Mouse (Mus musculus): Measurements from ENCODE around the gene Rpn2. TPM values are rescaled to one million over a fixed set of nuclear protein-coding genes. Genes with fewer than 3 reads are reported as not detected.

Gene Rpn2
- polyA plus RNA-seq, 1 experiment from 2014 or later, result 86.1 TPM

GRCm38 (mm10) chr2:157287542-157287941 is 8.7 kb downstream of the Rpn2 start:
- Histone ChIP-seq H3K9me3 (ENCODE audit: low read length) (no peaks in the 10 kb centered on the region), H3K4me3 (ENCODE audit: low read depth, low read length) (no peak overlapping the region), H3K4me2 (ENCODE audit: low read depth, low read length) (no peak overlapping the region), H3K9ac (replicated peaks) (no peak overlapping the region), H3K4me1 (ENCODE audit: insufficient read depth) (no peaks in the 10 kb centered on the region), H3K27me3 (ENCODE audit: insufficient read depth, low read length) (no peaks in the 10 kb centered on the region), H3K27ac (ENCODE audit: low read depth) (no peak overlapping the region), H3K36me3 (replicated peaks; ENCODE audit: insufficient read depth, low read length) (peaks cover 66% of the 10 kb centered on the region)
- TF ChIP-seq CTCF (IDR thresholded peaks at IDR 0.05; ENCODE audit: low read depth) (peak; percentile 71), EP300 (IDR thresholded peaks at IDR 0.05; ENCODE audit: low read depth) (no peak)
- peak; percentile 27 for DNase-seq
- 22% methylated on average over 3 of the region's 3 CpGs for WGBS (ENCODE audit: insufficient replicate concordance)
- ATAC-seq, result no peak

GRCm38 (mm10) chr2:157288996-157289395 is 10.2 kb downstream of the Rpn2 start:
- Histone ChIP-seq H3K9ac (replicated peaks) (no peak overlapping the region), H3K9me3 (ENCODE audit: low read length) (no peaks in the 10 kb centered on the region), H3K4me3 (ENCODE audit: low read depth, low read length) (no peak overlapping the region), H3K27me3 (ENCODE audit: insufficient read depth, low read length) (no peaks in the 10 kb centered on the region), H3K27ac (ENCODE audit: low read depth) (no peak overlapping the region), H3K4me1 (ENCODE audit: insufficient read depth) (no peaks in the 10 kb centered on the region), H3K4me2 (ENCODE audit: low read depth, low read length) (no peak overlapping the region), H3K36me3 (replicated peaks; ENCODE audit: insufficient read depth, low read length) (peaks cover 73% of the 10 kb centered on the region)
- ATAC-seq, result peak; percentile 51
- no peak for DNase-seq
- TF ChIP-seq EP300 (IDR thresholded peaks at IDR 0.05; ENCODE audit: low read depth), result 0 out of 2 replicates have a peak, but pooled peaks have one; percentile 48
- TF ChIP-seq CTCF (IDR thresholded peaks at IDR 0.05; ENCODE audit: low read depth), result no peak
- 68% methylated on average over 5 of the region's 5 CpGs for WGBS (ENCODE audit: insufficient replicate concordance)

- Histone ChIP-seq H3K4me3 (ENCODE audit: low read depth, low read length) (no peak overlapping the region), H3K9ac (replicated peaks) (no peak overlapping the region), H3K27me3 (ENCODE audit: insufficient read depth, low read length) (no peaks in the 10 kb centered on the region), H3K4me1 (ENCODE audit: insufficient read depth) (no peaks in the 10 kb centered on the region), H3K27ac (ENCODE audit: low read depth) (no peak overlapping the region), H3K9me3 (ENCODE audit: low read length) (no peaks in the 10 kb centered on the region), H3K36me3 (replicated peaks; ENCODE audit: insufficient read depth, low read length) (peaks cover 84% of the 10 kb centered on the region), H3K4me2 (ENCODE audit: low read depth, low read length) (no peak overlapping the region)
- DNase-seq (peak; percentile 77), ATAC-seq (no peak)
- TF ChIP-seq CTCF (IDR thresholded peaks at IDR 0.05; ENCODE audit: low read depth), result peak; percentile 85
- no peak for TF ChIP-seq EP300 (IDR thresholded peaks at IDR 0.05; ENCODE audit: low read depth)
- WGBS (ENCODE audit: insufficient replicate concordance), result 23% methylated on average over 2 of the region's 2 CpGs
Observed at GRCm38 (mm10) chr2:157292093-157292492, 13.3 kb downstream of the Rpn2 start.

- Histone ChIP-seq H3K27ac (ENCODE audit: low read depth) (no peak overlapping the region), H3K9me3 (ENCODE audit: low read length) (no peaks in the 10 kb centered on the region), H3K4me3 (ENCODE audit: low read depth, low read length) (no peak overlapping the region), H3K4me1 (ENCODE audit: insufficient read depth) (no peaks in the 10 kb centered on the region), H3K4me2 (ENCODE audit: low read depth, low read length) (no peak overlapping the region), H3K9ac (replicated peaks) (no peak overlapping the region), H3K27me3 (ENCODE audit: insufficient read depth, low read length) (no peaks in the 10 kb centered on the region), H3K36me3 (replicated peaks; ENCODE audit: insufficient read depth, low read length) (peaks cover 86% of the 10 kb centered on the region)
- 82% methylated on average over 7 of the region's 7 CpGs for WGBS (ENCODE audit: insufficient replicate concordance)
- DNase-seq, result no peak
- ATAC-seq, result no peak
- TF ChIP-seq CTCF (IDR thresholded peaks at IDR 0.05; ENCODE audit: low read depth) (no peak), EP300 (IDR thresholded peaks at IDR 0.05; ENCODE audit: low read depth) (no peak)
Observed at GRCm38 (mm10) chr2:157296105-157296689, 17.4 kb downstream of the Rpn2 start.

- WGBS (ENCODE audit: insufficient replicate concordance), result 87% methylated on average over 6 of the region's 6 CpGs
- TF ChIP-seq CTCF (IDR thresholded peaks at IDR 0.05; ENCODE audit: low read depth), result no peak
- no peak for TF ChIP-seq EP300 (IDR thresholded peaks at IDR 0.05; ENCODE audit: low read depth)
- no peaks in the 10 kb centered on the region for H3K27me3 ChIP-seq (ENCODE audit: insufficient read depth, low read length)
- DNase-seq (no peak), ATAC-seq (no peak)
- no peaks in the 10 kb centered on the region for H3K9me3 ChIP-seq (ENCODE audit: low read length)
- no peak overlapping the region for H3K27ac ChIP-seq (ENCODE audit: low read depth)
- no peaks in the 10 kb centered on the region for H3K4me1 ChIP-seq (ENCODE audit: insufficient read depth)
- H3K4me2 ChIP-seq (ENCODE audit: low read depth, low read length), result no peak overlapping the region
- no peak overlapping the region for H3K9ac ChIP-seq (replicated peaks)
- H3K4me3 ChIP-seq (ENCODE audit: low read depth, low read length), result no peak overlapping the region
- H3K36me3 ChIP-seq (replicated peaks; ENCODE audit: insufficient read depth, low read length), result peaks cover 79% of the 10 kb centered on the region
Observed at GRCm38 (mm10) chr2:157300051-157300450, 21.2 kb downstream of the Rpn2 start.

GRCm38 (mm10) chr2:157303096-157303495 is 24.3 kb downstream of the Rpn2 start:
- Histone ChIP-seq H3K4me3 (ENCODE audit: low read depth, low read length) (no peak overlapping the region), H3K4me1 (ENCODE audit: insufficient read depth) (no peaks in the 10 kb centered on the region), H3K9ac (replicated peaks) (no peak overlapping the region), H3K9me3 (ENCODE audit: low read length) (no peaks in the 10 kb centered on the region), H3K36me3 (replicated peaks; ENCODE audit: insufficient read depth, low read length) (peaks cover 70% of the 10 kb centered on the region), H3K4me2 (ENCODE audit: low read depth, low read length) (no peak overlapping the region), H3K27me3 (ENCODE audit: insufficient read depth, low read length) (no peaks in the 10 kb centered on the region), H3K27ac (ENCODE audit: low read depth) (no peak overlapping the region)
- no peak for DNase-seq
- TF ChIP-seq CTCF (IDR thresholded peaks at IDR 0.05; ENCODE audit: low read depth) (no peak), EP300 (IDR thresholded peaks at IDR 0.05; ENCODE audit: low read depth) (no peak)
- ATAC-seq, result no peak
- 85% methylated on average over 9 of the region's 9 CpGs for WGBS (ENCODE audit: insufficient replicate concordance)

Measured in liver, postnatal 0 days (tissue).